Mouse (Mus musculus) lung, embryonic 14.5 days (tissue): ENCODE measurements around the gene Dhcr24. TPM values are rescaled to one million over a fixed set of nuclear protein-coding genes. Genes with fewer than 3 reads are reported as not detected.
A peak's percentile ranks its signal among the peaks of the same experiment; 100 is the strongest.

Source experiments
- ATAC-seq: fragments of 200-750 bp; cut with Nextera tagmentation; 2 replicates; pipeline ENCODE4 v1.8.0; 2017; ENCODE audit warnings: mild to moderate bottlenecking, moderate TSS enrichment, moderate library complexity; ENCODE audit not compliant: insufficient read depth
- DNase-seq: peaks from one replicate; pipeline ENCODE4 v3.0.0-alpha.2; 2015
- H3K27ac ChIP-seq: fragments of 300-500 bp; sonication (generic); 2 replicates; pipeline ENCODE4 v1.5.1; 2014; ENCODE audit warnings: low read depth, mild to moderate bottlenecking, moderate library complexity
- H3K27me3 ChIP-seq: fragments of 300-500 bp; sonication (generic); 2 replicates; pipeline ENCODE4 v1.6.1; 2014; ENCODE audit warnings: low read length, control low read depth; ENCODE audit not compliant: insufficient read depth
- H3K36me3 ChIP-seq: fragments of 300-500 bp; sonication (generic); 2 replicates; pipeline ENCODE4 v1.6.1; 2014; ENCODE audit warnings: control low read depth; ENCODE audit not compliant: insufficient read depth
- H3K4me1 ChIP-seq: fragments of 300-500 bp; sonication (generic); 2 replicates; pipeline ENCODE4 v1.6.1; 2014; ENCODE audit warnings: antibody characterized with exemption, control low read depth; ENCODE audit not compliant: insufficient read depth
- H3K4me2 ChIP-seq: fragments of 300-500 bp; sonication (generic); 2 replicates; pipeline ENCODE4 v1.6.1; 2014; ENCODE audit warnings: mild to moderate bottlenecking
- H3K4me3 ChIP-seq: fragments of 300-500 bp; sonication (generic); 2 replicates; pipeline ENCODE4 v1.5.1; 2014; ENCODE audit warnings: low read depth, low read length
- H3K9ac ChIP-seq: fragments of 300-500 bp; sonication (generic); 2 replicates; pipeline ENCODE4 v1.6.1; 2014
- H3K9me3 ChIP-seq: fragments of 300-500 bp; sonication (generic); 2 replicates; pipeline ENCODE4 v1.6.1; 2016; ENCODE audit warnings: low read depth, low read length, control low read depth
- CTCF ChIP-seq: IDR thresholded peaks from 2 replicates; pipeline ENCODE4 v1.5.1; 2016; ENCODE audit warnings: antibody characterized with exemption, low read depth
- WGBS: fragments of 180-500 bp; shearing (Covaris S2); extraction: QIAGEN DNeasy Blood & Tissue Kit; methylation state at CpG from one replicate; pipeline ENCODE4 v1.1.7; 2014; 5-methylcytosine and 5-hydroxymethylcytosine counted together
- polyA plus RNA-seq: library from polyadenylated mRNA; unstranded; fragments of >200 nt; fragmentation: Nextera tagmentation; extraction: Ambion mirVana; gene quantifications from 2 replicates; pipeline ENCODE4 v1.2.1, GENCODE M21; 2014

The Dhcr24 gene
- polyA plus RNA-seq, 1 experiment from 2014 or later: 25.0 TPM

GRCm38 (mm10) chr4:106590142-106590541 is 29.3 kb downstream of the Dhcr24 start:
- H3K9ac ChIP-seq: no peak overlapping the region
- no peak for TF ChIP-seq CTCF
- no peaks in the 10 kb centered on the region for H3K4me1 ChIP-seq
- H3K36me3 ChIP-seq: peaks cover 42% of the 10 kb centered on the region
- no peak overlapping the region for H3K27ac ChIP-seq
- H3K4me2 ChIP-seq: no peak overlapping the region
- 30% methylated on average over 9 of the region's 9 CpGs for WGBS
- H3K9me3 ChIP-seq: no peaks in the 10 kb centered on the region
- H3K27me3 ChIP-seq: no peaks in the 10 kb centered on the region
- DNase-seq: peak; percentile 66
- peak; percentile 73 for ATAC-seq
- no peak overlapping the region for H3K4me3 ChIP-seq

- ATAC-seq (no peak), DNase-seq (no peak)
- no peaks in the 10 kb centered on the region for H3K9me3 ChIP-seq
- H3K4me3 ChIP-seq: no peak overlapping the region
- H3K36me3 ChIP-seq: peaks cover 34% of the 10 kb centered on the region
- H3K27me3 ChIP-seq: no peaks in the 10 kb centered on the region
- H3K4me2 ChIP-seq: no peak overlapping the region
- H3K27ac ChIP-seq: no peak overlapping the region
- TF ChIP-seq CTCF: no peak
- H3K4me1 ChIP-seq: no peaks in the 10 kb centered on the region
- no peak overlapping the region for H3K9ac ChIP-seq
- WGBS: 81% methylated on average over 9 of the region's 9 CpGs
These were observed 30.0 kb downstream of the Dhcr24 start for GRCm38 (mm10) chr4:106590871-106591270.

GRCm38 (mm10) chr4:106593636-106594035 is 32.8 kb downstream of the Dhcr24 start:
- Histone ChIP-seq H3K4me3 (no peak overlapping the region), H3K27ac (no peak overlapping the region), H3K4me2 (no peak overlapping the region), H3K9ac (no peak overlapping the region), H3K36me3 (peaks cover 9% of the 10 kb centered on the region; the same call in 1 of the 2 replicates), H3K27me3 (no peaks in the 10 kb centered on the region), H3K9me3 (no peaks in the 10 kb centered on the region), H3K4me1 (no peaks in the 10 kb centered on the region)
- TF ChIP-seq CTCF: peak; percentile 40
- DNase-seq: no peak
- no peak for ATAC-seq
- 52% methylated on average over 7 of the region's 7 CpGs for WGBS

- DNase-seq (no peak), ATAC-seq (no peak)
- Histone ChIP-seq H3K4me1 (no peaks in the 10 kb centered on the region), H3K36me3 (no peaks in the 10 kb centered on the region), H3K9me3 (no peaks in the 10 kb centered on the region), H3K4me2 (no peak overlapping the region), H3K27me3 (no peaks in the 10 kb centered on the region), H3K4me3 (no peak overlapping the region), H3K9ac (no peak overlapping the region), H3K27ac (no peak overlapping the region)
- peak; percentile 23; the same call in 1 of the 2 replicates for TF ChIP-seq CTCF
- WGBS: 63% methylated on average over 3 of the region's 3 CpGs
These were observed 35.4 kb downstream of the Dhcr24 start for GRCm38 (mm10) chr4:106596200-106596599.

- Histone ChIP-seq H3K27me3 (no peaks in the 10 kb centered on the region), H3K36me3 (no peaks in the 10 kb centered on the region), H3K4me3 (no peak overlapping the region), H3K4me2 (no peak overlapping the region), H3K9ac (no peak overlapping the region), H3K9me3 (no peaks in the 10 kb centered on the region), H3K27ac (no peak overlapping the region), H3K4me1 (no peaks in the 10 kb centered on the region)
- ATAC-seq: no peak
- TF ChIP-seq CTCF: no peak
- WGBS: 66% methylated on average over 9 of the region's 9 CpGs
- DNase-seq: no peak
These were observed 36.2 kb downstream of the Dhcr24 start for GRCm38 (mm10) chr4:106597055-106597454.

DNA sequence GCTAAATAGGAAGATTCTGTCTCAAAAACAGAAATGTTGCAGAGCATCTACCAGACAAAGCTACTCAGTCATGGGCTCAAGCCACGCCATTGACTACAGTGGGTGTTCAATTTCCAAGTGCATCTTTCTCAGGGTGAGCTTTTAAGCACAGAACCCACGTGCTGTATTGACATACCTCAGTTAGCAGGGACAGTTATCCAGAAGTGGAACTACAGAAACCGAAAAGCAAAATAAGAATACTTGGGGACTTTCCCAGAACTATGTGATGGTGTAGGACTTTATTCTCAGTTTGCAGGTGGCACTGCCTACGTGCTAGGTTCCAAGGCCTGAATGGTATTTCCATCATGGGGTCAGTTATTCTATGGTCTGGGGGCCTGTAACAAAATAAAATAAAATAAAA is 36.9 kb downstream of the Dhcr24 start:
- ATAC-seq (no peak), DNase-seq (no peak)
- TF ChIP-seq CTCF: no peak
- Histone ChIP-seq H3K9ac (no peak overlapping the region), H3K4me2 (no peak overlapping the region), H3K36me3 (no peaks in the 10 kb centered on the region), H3K4me3 (no peak overlapping the region), H3K27me3 (no peaks in the 10 kb centered on the region), H3K27ac (no peak overlapping the region), H3K4me1 (no peaks in the 10 kb centered on the region), H3K9me3 (no peaks in the 10 kb centered on the region)
- WGBS: 85% methylated on average over 4 of the region's 4 CpGs

GRCm38 (mm10) chr4:106599415-106599814 is 38.6 kb downstream of the Dhcr24 start:
- H3K4me3 ChIP-seq: no peak overlapping the region
- DNase-seq: no peak
- no peak for ATAC-seq
- H3K4me1 ChIP-seq: no peaks in the 10 kb centered on the region
- no peak overlapping the region for H3K27ac ChIP-seq
- 50% methylated on average over 1 of the region's 1 CpGs for WGBS
- TF ChIP-seq CTCF: 0 out of 2 replicates have a peak, but pooled peaks have one; percentile 13
- H3K36me3 ChIP-seq: no peaks in the 10 kb centered on the region
- no peaks in the 10 kb centered on the region for H3K9me3 ChIP-seq
- H3K9ac ChIP-seq: no peak overlapping the region
- H3K27me3 ChIP-seq: no peaks in the 10 kb centered on the region
- H3K4me2 ChIP-seq: no peak overlapping the region

DNA sequence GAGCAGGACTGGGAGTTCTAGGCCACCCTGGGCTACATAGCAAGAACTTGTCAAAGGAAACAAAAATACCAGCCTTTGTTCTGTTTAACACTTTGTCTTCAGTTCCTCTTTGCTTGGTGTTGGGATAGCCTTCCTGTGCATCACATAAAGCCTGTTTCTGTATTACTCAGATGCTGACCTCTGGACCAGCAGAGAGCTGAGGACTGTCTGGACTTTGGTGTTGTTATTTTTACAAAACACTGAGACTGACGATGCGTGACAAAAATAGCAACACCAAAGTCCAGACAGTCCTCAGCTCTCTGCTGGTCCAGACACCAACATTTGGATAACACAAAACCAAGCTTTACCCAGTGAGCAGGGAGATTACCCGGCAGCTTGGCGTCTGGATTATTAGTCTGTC is 39.9 kb downstream of the Dhcr24 start:
- no peak for TF ChIP-seq CTCF
- Histone ChIP-seq H3K4me1 (no peaks in the 10 kb centered on the region), H3K27me3 (no peaks in the 10 kb centered on the region), H3K4me2 (no peak overlapping the region), H3K27ac (no peak overlapping the region), H3K9ac (no peak overlapping the region), H3K4me3 (no peak overlapping the region), H3K9me3 (no peaks in the 10 kb centered on the region), H3K36me3 (no peaks in the 10 kb centered on the region)
- ATAC-seq: no peak
- WGBS: 66% methylated on average over 4 of the region's 4 CpGs
- DNase-seq: no peak
